Mouse (Mus musculus): ENCODE measurements at regions not wholly inside any gene's neighbourhood (a gene's known extent, or its start where the extent isn't known, plus 50 kb on each side); places are given as distances from the start of the nearest gene placed in this dataset.
"Not testable (repeated sequence)": the region's sequence is repeated elsewhere in the genome, so short reads cannot be mapped to it uniquely, and the experiment has no call there.

DNA sequence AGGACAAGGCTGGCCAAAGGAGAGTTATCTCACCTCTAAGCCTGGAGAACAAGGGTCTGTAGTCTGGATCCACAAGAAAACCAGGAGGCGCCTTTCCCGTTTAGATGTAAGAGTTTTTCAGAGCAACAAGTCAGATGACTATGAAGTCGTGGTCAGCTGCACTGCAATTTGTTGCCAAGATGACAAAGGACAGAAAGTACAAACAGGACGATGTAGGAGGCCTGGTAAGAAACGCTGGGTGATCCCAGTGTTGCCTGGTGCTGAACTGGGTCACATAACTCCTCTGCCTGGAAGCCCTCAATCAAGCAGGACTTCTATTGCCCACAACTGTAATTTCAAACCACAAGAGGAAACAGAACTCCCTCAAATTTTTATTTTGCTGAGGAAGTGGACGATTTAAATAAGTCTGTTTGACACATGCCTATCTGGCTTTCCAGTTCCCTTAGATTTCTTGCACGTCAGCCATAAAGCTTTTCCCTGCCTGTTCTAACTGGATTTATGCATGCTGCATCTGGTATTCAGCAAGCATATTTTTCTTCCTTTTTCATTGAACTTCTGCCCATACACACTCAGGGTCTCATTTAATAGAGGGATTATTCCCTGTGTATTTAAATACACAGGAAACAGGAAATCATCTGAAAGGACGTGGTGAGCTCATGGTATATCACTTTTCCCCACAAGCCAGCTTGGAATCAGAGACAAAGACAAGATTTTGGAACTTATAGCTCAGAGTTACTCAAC, 113.5 kb upstream of the Ahi1 start:
- H3K4me3 ChIP-seq, result no peak overlapping the region
- no peak for DNase-seq (ENCODE audit: low spot score)
- H3K36me3 ChIP-seq (replicated peaks), result no peaks in the 10 kb centered on the region
- H3K27me3 ChIP-seq (replicated peaks; ENCODE audit: low read depth, poor library complexity, severe bottlenecking), result no peaks in the 10 kb centered on the region
- H3K9me3 ChIP-seq, result no peaks in the 10 kb centered on the region
- WGBS, result 76% methylated on average over 8 of the region's 8 CpGs
- no peak overlapping the region; the same call in 1 of the 2 replicates for H3K27ac ChIP-seq (replicated peaks)
- H3K4me1 ChIP-seq, result peaks cover 5% of the 10 kb centered on the region

DNA sequence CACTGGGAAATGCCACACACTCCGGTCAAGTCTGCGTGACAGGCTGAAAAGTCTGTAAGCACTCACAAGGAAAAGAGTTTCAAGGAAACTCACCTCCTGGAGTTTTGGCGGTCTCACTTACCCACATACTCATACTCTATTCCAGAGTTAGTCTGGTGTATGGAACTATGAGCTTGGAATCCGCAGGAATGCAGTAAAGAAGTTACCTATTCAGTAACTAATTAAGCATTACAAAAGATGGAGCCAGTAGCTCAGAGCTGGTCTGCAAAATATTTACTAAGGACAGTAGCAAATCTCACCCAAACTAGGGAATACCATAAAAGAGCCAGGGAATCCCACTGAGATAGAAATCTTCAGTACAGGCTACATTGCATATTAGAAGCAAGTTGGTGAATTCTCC, 111.9 kb upstream of the Pde7b start:
- not testable (repeated sequence) for H3K4me1 ChIP-seq; H3K27ac ChIP-seq (replicated peaks); H3K4me3 ChIP-seq; DNase-seq (ENCODE audit: low spot score); H3K36me3 ChIP-seq (replicated peaks); H3K9me3 ChIP-seq; H3K27me3 ChIP-seq (replicated peaks; ENCODE audit: low read depth, poor library complexity, severe bottlenecking)
- whole genome bisulfite sequencing, result 69% methylated on average over 4 of the region's 4 CpGs

DNA sequence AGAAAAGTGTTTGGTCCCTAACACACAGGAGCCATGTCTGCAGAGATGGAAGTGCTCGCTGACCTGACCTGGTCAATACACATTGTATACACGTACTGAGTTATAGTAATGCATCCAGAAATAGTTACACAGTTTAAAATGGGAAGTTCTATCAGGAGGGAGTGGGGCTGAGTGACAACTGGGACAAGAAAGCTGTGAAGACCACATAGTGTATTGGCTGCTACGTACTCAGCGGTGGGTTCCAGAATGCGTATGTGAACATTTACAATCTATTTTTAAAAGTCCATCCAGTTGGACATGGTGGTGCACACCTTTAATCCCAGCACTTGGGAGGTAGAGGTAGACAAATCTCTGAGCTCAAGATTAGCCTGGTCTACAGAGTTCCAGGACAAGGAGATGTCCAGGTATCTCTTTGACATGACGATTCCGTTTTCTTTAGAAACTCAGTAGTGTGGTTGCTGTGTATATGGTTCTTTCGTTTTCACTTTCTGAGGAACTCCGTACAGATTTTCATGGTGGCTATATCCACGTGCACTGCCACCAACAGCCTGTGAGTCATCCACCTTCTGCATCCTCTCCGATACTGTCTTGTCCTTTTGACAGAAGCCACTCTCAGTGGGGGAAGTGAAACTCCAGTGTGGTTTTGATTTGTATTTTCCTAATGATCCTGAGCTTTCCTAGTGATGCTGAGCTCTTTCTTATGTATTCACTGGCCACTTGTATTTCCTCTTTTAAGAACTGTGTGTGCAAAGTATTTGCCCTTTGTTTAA, 110.1 kb upstream of the Pde7b start:
- no peak overlapping the region for H3K27ac ChIP-seq (replicated peaks)
- no peaks in the 10 kb centered on the region for H3K27me3 ChIP-seq (replicated peaks; ENCODE audit: low read depth, poor library complexity, severe bottlenecking)
- no peak for DNase-seq (ENCODE audit: low spot score)
- H3K9me3 ChIP-seq, result no peaks in the 10 kb centered on the region
- WGBS, result 88% methylated on average over 11 of the region's 11 CpGs
- no peaks in the 10 kb centered on the region for H3K36me3 ChIP-seq (replicated peaks)
- no peak overlapping the region for H3K4me3 ChIP-seq
- no peaks in the 10 kb centered on the region; the same call in 1 of the 2 replicates for H3K4me1 ChIP-seq

DNA sequence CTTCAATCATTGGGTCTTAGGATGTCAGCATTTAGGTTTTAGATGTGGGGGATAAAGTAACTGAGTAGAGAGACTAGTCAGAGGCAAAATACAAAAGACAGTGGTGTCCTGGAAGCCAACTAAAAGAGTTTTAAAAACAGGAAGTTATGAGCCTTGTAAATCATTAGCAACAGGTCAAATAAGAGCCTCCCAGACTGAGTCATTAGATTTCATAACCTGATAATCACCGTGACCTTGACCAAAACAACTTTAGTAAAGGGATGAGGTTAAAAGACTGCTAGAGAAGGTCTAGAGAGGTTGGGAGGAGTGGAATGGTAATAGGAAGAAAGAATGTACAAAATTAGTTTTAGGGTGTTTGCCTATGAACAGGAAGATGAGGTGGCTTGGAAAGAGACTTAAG, 103.4 kb upstream of the Pde7b start:
- Histone ChIP-seq H3K36me3 (replicated peaks) (no peaks in the 10 kb centered on the region), H3K27me3 (replicated peaks; ENCODE audit: low read depth, poor library complexity, severe bottlenecking) (no peaks in the 10 kb centered on the region), H3K4me1 (no peaks in the 10 kb centered on the region), H3K9me3 (peaks cover 5% of the 10 kb centered on the region; the same call in 1 of the 2 replicates), H3K27ac (replicated peaks) (no peak overlapping the region), H3K4me3 (no peak overlapping the region)
- no peak for DNase-seq (ENCODE audit: low spot score)
- 68% methylated on average over 1 of the region's 1 CpGs for WGBS

DNA sequence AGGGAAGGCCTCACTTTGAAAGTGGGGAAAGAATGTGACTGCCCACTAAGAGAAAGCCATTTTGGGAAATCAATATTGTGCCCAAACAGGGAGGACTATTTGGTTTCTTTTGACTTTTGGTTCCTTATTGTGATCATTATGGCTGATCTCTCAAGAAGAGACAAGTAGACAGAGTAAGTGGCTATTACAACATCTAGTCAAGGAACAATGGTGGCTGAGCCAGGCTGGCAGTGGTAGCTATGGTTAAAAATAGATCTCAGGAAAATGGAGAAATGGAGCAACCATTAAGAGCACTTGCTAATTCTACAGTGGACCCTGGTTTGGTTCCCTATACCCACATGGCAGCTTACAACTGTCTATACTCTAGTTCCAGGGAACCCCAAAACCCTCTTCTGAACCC, 102.6 kb upstream of the Pde7b start:
- H3K9me3 ChIP-seq, result peaks cover 5% of the 10 kb centered on the region; the same call in 1 of the 2 replicates
- no peaks in the 10 kb centered on the region for H3K4me1 ChIP-seq

DNA sequence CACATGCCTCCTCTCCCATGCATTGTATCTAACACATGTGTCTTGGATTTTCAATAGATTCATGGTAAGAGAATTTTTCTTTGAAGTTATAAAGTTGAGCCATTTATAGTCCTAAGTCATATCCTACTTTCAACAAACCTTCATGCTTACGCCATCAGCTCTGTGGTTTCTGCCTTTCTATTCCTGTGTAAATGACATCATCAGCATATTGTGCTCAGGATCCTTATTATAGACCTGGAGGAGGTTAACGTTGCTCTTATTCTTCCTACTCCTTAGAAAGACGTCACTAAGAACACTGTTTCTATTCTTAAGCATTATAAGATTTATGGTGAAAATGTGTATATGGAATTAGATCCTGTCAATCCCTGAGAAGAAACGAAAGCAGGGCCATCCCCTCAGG, 93.7 kb upstream of the Pde7b start:
- Histone ChIP-seq H3K27ac (replicated peaks) (no peak overlapping the region), H3K36me3 (replicated peaks) (no peaks in the 10 kb centered on the region), H3K9me3 (no peaks in the 10 kb centered on the region), H3K4me1 (no peaks in the 10 kb centered on the region), H3K27me3 (replicated peaks; ENCODE audit: low read depth, poor library complexity, severe bottlenecking) (no peaks in the 10 kb centered on the region), H3K4me3 (no peak overlapping the region)
- DNase-seq (ENCODE audit: low spot score), result no peak
- WGBS, result 88% methylated on average over 4 of the region's 4 CpGs

More for the DNA sequence above, 102.6 kb upstream of the Pde7b start:
- no peaks in the 10 kb centered on the region for H3K27me3 ChIP-seq (replicated peaks; ENCODE audit: low read depth, poor library complexity, severe bottlenecking)
- DNase-seq (ENCODE audit: low spot score), result no peak
- H3K4me3 ChIP-seq, result no peak overlapping the region
- H3K27ac ChIP-seq (replicated peaks), result no peak overlapping the region
- no peaks in the 10 kb centered on the region for H3K36me3 ChIP-seq (replicated peaks)

DNA sequence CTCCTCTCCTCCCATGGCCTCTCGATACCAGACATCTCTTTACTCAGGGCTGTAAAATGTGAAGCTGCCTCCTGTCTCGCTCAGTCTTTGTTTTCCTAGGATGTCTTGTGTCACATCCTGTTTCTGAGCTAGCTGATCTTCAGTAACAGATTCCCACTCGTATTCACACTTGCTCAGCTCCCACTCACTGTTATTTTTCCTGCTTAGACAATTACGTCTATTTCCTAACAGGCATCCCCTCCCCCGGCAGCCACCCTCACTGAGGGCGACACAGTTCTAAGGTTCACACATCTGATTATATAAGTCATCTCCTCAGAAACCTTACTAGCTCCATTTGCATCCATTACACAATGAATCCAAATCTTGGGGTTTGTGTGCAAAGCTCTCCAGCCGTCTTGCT, 74.9 kb upstream of the Pde7b start:
- no peak for DNase-seq (ENCODE audit: low spot score)
- no peak overlapping the region for H3K27ac ChIP-seq (replicated peaks)
- no peaks in the 10 kb centered on the region for H3K9me3 ChIP-seq
- no peaks in the 10 kb centered on the region for H3K36me3 ChIP-seq (replicated peaks)
- H3K4me1 ChIP-seq, result no peaks in the 10 kb centered on the region
- no peaks in the 10 kb centered on the region for H3K27me3 ChIP-seq (replicated peaks; ENCODE audit: low read depth, poor library complexity, severe bottlenecking)
- H3K4me3 ChIP-seq, result no peak overlapping the region
- 64% methylated on average over 7 of the region's 7 CpGs for WGBS

DNA sequence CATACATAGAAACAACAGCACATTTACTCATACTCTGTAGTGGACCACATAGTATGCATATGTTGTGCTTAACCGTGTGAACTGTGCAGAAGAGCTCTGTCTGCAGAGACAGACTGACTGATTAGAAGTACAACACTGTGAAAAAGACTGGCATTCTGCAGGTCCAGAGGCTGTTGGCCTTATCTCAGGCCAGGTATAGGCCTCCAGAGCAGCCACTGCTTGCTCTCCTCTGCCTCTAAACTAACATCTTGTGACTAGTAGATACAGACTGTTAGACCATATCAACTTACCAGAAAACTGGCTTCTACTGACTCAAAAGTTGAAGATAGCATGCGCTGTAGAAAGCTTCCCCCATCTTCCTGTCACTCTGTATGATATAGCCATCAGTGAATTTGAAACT, 73.5 kb upstream of the Pde7b start:
- no peak overlapping the region for H3K27ac ChIP-seq (replicated peaks)
- no peaks in the 10 kb centered on the region for H3K36me3 ChIP-seq (replicated peaks)
- 84% methylated on average over 2 of the region's 2 CpGs for WGBS
- no peaks in the 10 kb centered on the region for H3K9me3 ChIP-seq
- H3K27me3 ChIP-seq (replicated peaks; ENCODE audit: low read depth, poor library complexity, severe bottlenecking), result no peaks in the 10 kb centered on the region
- no peaks in the 10 kb centered on the region for H3K4me1 ChIP-seq
- H3K4me3 ChIP-seq, result no peak overlapping the region
- DNase-seq (ENCODE audit: low spot score), result no peak

DNA sequence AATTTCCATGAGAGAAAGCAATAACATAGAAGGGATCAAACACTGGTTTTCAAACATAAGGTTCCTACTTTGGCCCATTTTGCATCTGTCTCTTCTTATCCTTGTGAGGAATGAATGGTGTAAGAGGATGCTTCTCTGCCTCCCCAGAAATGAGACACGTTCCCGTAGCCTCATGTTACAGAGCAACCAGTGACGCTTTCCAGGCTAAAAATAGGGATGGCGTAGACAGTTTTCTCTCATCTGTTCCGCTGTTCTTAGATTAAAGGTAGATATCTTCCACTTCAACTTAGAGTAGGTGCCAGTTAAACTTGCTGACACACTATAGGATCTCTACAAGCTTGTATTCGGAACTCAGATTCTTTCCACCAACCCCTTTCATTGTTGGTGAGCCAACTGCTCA, 69.1 kb upstream of the Pde7b start:
- H3K4me1 ChIP-seq, result no peaks in the 10 kb centered on the region
- H3K9me3 ChIP-seq, result no peaks in the 10 kb centered on the region
- no peaks in the 10 kb centered on the region for H3K36me3 ChIP-seq (replicated peaks)
- DNase-seq (ENCODE audit: low spot score), result no peak
- H3K27ac ChIP-seq (replicated peaks), result no peak overlapping the region
- 82% methylated on average over 6 of the region's 6 CpGs for WGBS
- no peaks in the 10 kb centered on the region for H3K27me3 ChIP-seq (replicated peaks; ENCODE audit: low read depth, poor library complexity, severe bottlenecking)
- no peak overlapping the region for H3K4me3 ChIP-seq

DNA sequence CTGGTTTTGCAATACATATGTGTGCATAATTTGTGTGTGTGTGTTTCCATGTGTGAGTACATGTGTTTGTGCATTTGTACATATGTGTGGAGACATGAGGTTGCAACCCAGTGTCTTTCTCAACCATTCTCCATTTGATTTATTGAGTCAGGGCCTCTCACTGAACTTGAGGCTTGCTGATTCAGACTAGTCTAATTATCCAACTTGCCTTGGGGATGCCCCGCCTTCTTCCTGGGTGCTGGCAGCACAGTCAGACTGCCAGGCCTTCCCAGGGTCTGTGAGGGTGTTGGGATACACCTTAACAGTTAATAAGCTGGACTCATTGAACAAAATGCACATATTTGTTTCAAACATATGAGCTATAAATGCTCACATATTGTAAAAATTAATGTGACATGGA, 56.1 kb upstream of the Pde7b start:
- 86% methylated on average over 1 of the region's 1 CpGs for WGBS

DNA sequence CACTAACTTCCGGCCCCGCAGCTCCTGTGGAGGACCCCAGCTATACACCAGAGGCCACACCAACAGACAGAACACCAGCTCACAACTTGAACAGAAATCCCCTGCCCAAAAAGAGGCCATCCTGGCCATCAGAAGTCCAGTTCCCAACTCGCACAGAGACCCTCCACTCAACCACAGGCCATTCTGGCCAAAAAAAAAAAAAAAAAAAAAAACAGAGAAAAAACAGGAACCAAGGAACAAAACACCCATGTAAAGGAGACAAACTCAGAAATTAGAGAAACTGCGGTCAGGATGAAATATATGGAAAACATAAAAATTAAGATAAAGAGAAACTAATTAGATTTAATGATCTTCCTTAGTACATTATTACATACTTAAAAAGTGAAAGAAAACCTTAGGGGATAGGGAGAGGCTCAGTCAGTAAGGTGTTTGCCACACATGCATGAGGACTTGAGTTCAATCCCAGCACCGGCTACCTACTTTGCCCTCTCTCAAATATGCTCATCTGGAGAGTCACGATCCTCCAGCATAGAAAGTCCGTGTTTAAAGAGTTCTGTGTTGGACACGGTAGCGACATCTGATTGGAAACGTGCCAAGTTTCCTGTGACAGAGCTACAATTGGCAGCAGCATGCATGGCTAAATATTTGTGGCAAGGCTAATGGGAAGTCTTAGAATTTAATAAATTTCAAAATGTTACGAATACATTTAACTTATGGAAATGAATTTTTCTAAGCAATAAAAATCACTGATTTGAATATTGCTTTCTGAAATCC, 51.9 kb upstream of the Pde7b start:
- no peak overlapping the region for H3K4me3 ChIP-seq
- no peak for DNase-seq (ENCODE audit: low spot score)
- no peaks in the 10 kb centered on the region for H3K27me3 ChIP-seq (replicated peaks; ENCODE audit: low read depth, poor library complexity, severe bottlenecking)
- 91% methylated on average over 11 of the region's 11 CpGs for WGBS
- H3K27ac ChIP-seq (replicated peaks), result no peak overlapping the region
- no peaks in the 10 kb centered on the region for H3K36me3 ChIP-seq (replicated peaks)
- H3K4me1 ChIP-seq, result no peaks in the 10 kb centered on the region
- no peaks in the 10 kb centered on the region for H3K9me3 ChIP-seq

More for the DNA sequence above, 56.1 kb upstream of the Pde7b start:
- Histone ChIP-seq H3K9me3 (no peaks in the 10 kb centered on the region), H3K27me3 (replicated peaks; ENCODE audit: low read depth, poor library complexity, severe bottlenecking) (no peaks in the 10 kb centered on the region), H3K36me3 (replicated peaks) (no peaks in the 10 kb centered on the region), H3K4me3 (no peak overlapping the region), H3K27ac (replicated peaks) (no peak overlapping the region), H3K4me1 (no peaks in the 10 kb centered on the region)
- no peak for DNase-seq (ENCODE audit: low spot score)

DNA sequence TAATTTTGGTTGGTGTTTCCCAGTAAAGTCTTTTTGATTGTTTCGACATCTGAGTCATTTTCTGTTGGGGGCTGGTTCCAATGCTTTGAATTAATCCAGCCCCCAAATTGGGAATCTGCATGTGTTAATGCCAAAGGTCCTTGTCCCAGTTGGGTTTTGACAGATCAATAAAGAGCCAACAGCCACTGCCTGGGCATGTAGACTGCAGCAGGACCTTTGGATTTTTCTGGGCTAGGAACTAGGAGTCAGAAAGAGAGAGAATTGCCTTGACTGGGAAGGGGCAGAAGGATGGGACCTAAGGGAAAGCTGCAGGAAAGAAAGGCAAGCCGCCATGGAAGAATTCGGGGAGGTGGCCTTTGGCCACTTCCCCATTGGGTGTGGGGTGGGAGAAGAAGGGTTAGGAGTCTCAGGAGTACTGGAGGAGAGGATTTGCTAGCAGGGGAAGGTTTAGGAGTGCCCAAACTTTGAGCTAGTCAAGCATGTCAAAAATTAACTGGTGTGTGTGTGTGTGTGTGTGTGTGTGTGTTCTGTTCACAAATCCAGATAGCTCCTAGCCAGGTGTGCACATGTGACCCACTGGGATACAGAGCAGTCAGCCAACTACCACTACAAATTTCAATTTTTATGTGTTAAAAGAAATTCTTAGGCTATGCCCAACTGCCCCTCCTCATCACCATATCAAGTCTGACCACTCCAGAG, 51.0 kb upstream of the Pde7b start:
- no peaks in the 10 kb centered on the region for H3K36me3 ChIP-seq (replicated peaks)
- H3K27me3 ChIP-seq (replicated peaks; ENCODE audit: low read depth, poor library complexity, severe bottlenecking), result no peaks in the 10 kb centered on the region
- no peak overlapping the region for H3K27ac ChIP-seq (replicated peaks)
- H3K4me1 ChIP-seq, result no peaks in the 10 kb centered on the region
- H3K9me3 ChIP-seq, result no peaks in the 10 kb centered on the region
- DNase-seq (ENCODE audit: low spot score), result no peak
- 88% methylated on average over 3 of the region's 3 CpGs for WGBS
- no peak overlapping the region for H3K4me3 ChIP-seq

Measured in embryonic facial prominence, embryonic 10.5 days (tissue).